Mouse (Mus musculus) hindbrain, postnatal 0 days (tissue): ENCODE results near the gene Ptprm. TPM values are rescaled to one million over a fixed set of nuclear protein-coding genes. Genes with fewer than 3 reads are reported as not detected.

ENCODE experiments used
- ATAC-seq: fragments of 200-750 bp; cut with Nextera tagmentation; 2 replicates; pipeline ENCODE4 v1.8.0; 2017; ENCODE audit warnings: mild to moderate bottlenecking, moderate TSS enrichment, moderate library complexity
- DNase-seq: peaks from one replicate; pipeline ENCODE4 v3.0.0-alpha.2; 2015; ENCODE audit warnings: low spot score
- H3K27ac ChIP-seq: fragments of 300-500 bp; sonication (generic); 2 replicates; pipeline ENCODE4 v1.5.1; 2014; ENCODE audit warnings: mild to moderate bottlenecking
- H3K27me3 ChIP-seq: fragments of 300-500 bp; sonication (generic); 2 replicates; pipeline ENCODE4 v1.6.1; 2014; ENCODE audit warnings: low read length, mixed read lengths; ENCODE audit not compliant: insufficient read depth
- H3K36me3 ChIP-seq: fragments of 300-500 bp; sonication (generic); 2 replicates; pipeline ENCODE4 v1.6.1; 2014; ENCODE audit warnings: low read length, mixed read lengths; ENCODE audit not compliant: insufficient read depth
- H3K4me1 ChIP-seq: fragments of 300-500 bp; sonication (generic); 2 replicates; pipeline ENCODE4 v1.6.1; 2014; ENCODE audit warnings: antibody characterized with exemption, low read length, mixed read lengths; ENCODE audit not compliant: insufficient read depth
- H3K4me2 ChIP-seq: fragments of 300-500 bp; sonication (generic); 2 replicates; pipeline ENCODE4 v1.6.1; 2014; ENCODE audit warnings: low read depth, mild to moderate bottlenecking, low read length, moderate library complexity, mixed read lengths
- H3K4me3 ChIP-seq: fragments of 300-500 bp; sonication (generic); 2 replicates; pipeline ENCODE4 v1.5.1; 2014; ENCODE audit warnings: low read length
- H3K9ac ChIP-seq: fragments of 300-500 bp; sonication (generic); replicated peaks from 2 replicates; pipeline ENCODE4 v1.6.1; 2014; ENCODE audit warnings: mild to moderate bottlenecking, low read length, moderate library complexity, mixed read lengths
- H3K9me3 ChIP-seq: fragments of 300-500 bp; sonication (generic); 2 replicates; pipeline ENCODE4 v1.6.1; 2016; ENCODE audit warnings: low read length, mixed read lengths
- CTCF ChIP-seq: IDR thresholded peaks from 2 replicates; pipeline ENCODE4 v1.5.1; 2016; ENCODE audit warnings: antibody characterized with exemption, control low read depth, low read depth
- WGBS: fragments of 180-500 bp; shearing (Covaris S2); extraction: QIAGEN DNeasy Blood & Tissue Kit; methylation state at CpG from one replicate; pipeline ENCODE4 v1.1.7; 2014; 5-methylcytosine and 5-hydroxymethylcytosine counted together
- polyA plus RNA-seq: library from polyadenylated mRNA; unstranded; fragments of >200 nt; fragmentation: Nextera tagmentation; extraction: Ambion mirVana; gene quantifications from 2 replicates; pipeline ENCODE4 v1.2.1, GENCODE M21; 2015
- total RNA-seq: library from RNA; depleted of rRNA; stranded (reverse); fragments of >200 nt; gene quantifications from 2 replicates; pipeline ENCODE4 v1.2.3, GENCODE M21; 2014

Ptprm gene
- total and polyA plus RNA-seq, 2 experiments from 2014 or later = 19.3 to 52.4 TPM

GRCm38 (mm10) chr17:66683411-66683810, 670.8 kb downstream of the Ptprm start:
- TF ChIP-seq CTCF = no peak
- Histone ChIP-seq H3K27ac (no peak overlapping the region), H3K27me3 (no peaks in the 10 kb centered on the region), H3K4me2 (no peak overlapping the region), H3K9ac (no peak overlapping the region), H3K9me3 (no peaks in the 10 kb centered on the region), H3K4me3 (no peak overlapping the region), H3K4me1 (peaks cover 14% of the 10 kb centered on the region; the same call in 1 of the 2 replicates), H3K36me3 (no peaks in the 10 kb centered on the region)
- ATAC-seq = no peak
- 86% methylated on average over 8 of the region's 8 CpGs for WGBS
- DNase-seq = no peak

GRCm38 (mm10) chr17:66680662-66681061, 673.6 kb downstream of the Ptprm start:
- TF ChIP-seq CTCF = peak; percentile 90
- WGBS = 22% methylated on average over 4 of the region's 4 CpGs
- ATAC-seq = 0 out of 2 replicates have a peak, but pooled peaks have one; percentile 69

GRCm38 (mm10) chr17:66674667-66675066, 679.6 kb downstream of the Ptprm start:
- H3K27ac ChIP-seq = no peak overlapping the region
- TF ChIP-seq CTCF = no peak
- ATAC-seq = no peak
- DNase-seq = no peak
- WGBS = 58% methylated on average over 2 of the region's 2 CpGs
- no peak overlapping the region for H3K4me3 ChIP-seq
- no peaks in the 10 kb centered on the region for H3K4me1 ChIP-seq
- no peak overlapping the region for H3K4me2 ChIP-seq
- no peaks in the 10 kb centered on the region for H3K9me3 ChIP-seq
- H3K9ac ChIP-seq = no peak overlapping the region
- no peaks in the 10 kb centered on the region for H3K36me3 ChIP-seq
- H3K27me3 ChIP-seq = no peaks in the 10 kb centered on the region

More at GRCm38 (mm10) chr17:66680662-66681061, 673.6 kb downstream of the Ptprm start:
- peak; percentile 86 for DNase-seq
- Histone ChIP-seq H3K27ac (no peak overlapping the region), H3K4me3 (no peak overlapping the region), H3K4me2 (no peak overlapping the region), H3K9ac (no peak overlapping the region), H3K27me3 (no peaks in the 10 kb centered on the region), H3K4me1 (0 out of 2 replicates have a peak, but pooled peaks cover 6% of the 10 kb centered on the region), H3K9me3 (no peaks in the 10 kb centered on the region), H3K36me3 (no peaks in the 10 kb centered on the region)

GRCm38 (mm10) chr17:66671715-66672230, 682.5 kb downstream of the Ptprm start:
- H3K4me2 ChIP-seq = no peak overlapping the region
- no peak overlapping the region for H3K9ac ChIP-seq
- no peaks in the 10 kb centered on the region for H3K36me3 ChIP-seq
- DNase-seq (no peak), ATAC-seq (no peak)
- no peaks in the 10 kb centered on the region for H3K4me1 ChIP-seq
- no peak for TF ChIP-seq CTCF
- H3K9me3 ChIP-seq = no peaks in the 10 kb centered on the region
- no peaks in the 10 kb centered on the region for H3K27me3 ChIP-seq
- no peak overlapping the region for H3K4me3 ChIP-seq
- no peak overlapping the region for H3K27ac ChIP-seq
- 75% methylated on average over 16 of the region's 16 CpGs for WGBS

GRCm38 (mm10) chr17:66671287-66671686, 683.0 kb downstream of the Ptprm start:
- Histone ChIP-seq H3K9me3 (no peaks in the 10 kb centered on the region), H3K36me3 (no peaks in the 10 kb centered on the region), H3K4me1 (no peaks in the 10 kb centered on the region), H3K4me3 (no peak overlapping the region), H3K27ac (no peak overlapping the region), H3K27me3 (no peaks in the 10 kb centered on the region), H3K9ac (no peak overlapping the region), H3K4me2 (no peak overlapping the region)
- ATAC-seq (no peak), DNase-seq (no peak)
- 54% methylated on average over 8 of the region's 8 CpGs for WGBS
- TF ChIP-seq CTCF = no peak

GRCm38 (mm10) chr17:66665791-66666190, 688.5 kb downstream of the Ptprm start:
- TF ChIP-seq CTCF = no peak
- Histone ChIP-seq H3K27ac (no peak overlapping the region), H3K27me3 (no peaks in the 10 kb centered on the region), H3K9ac (no peak overlapping the region), H3K4me3 (no peak overlapping the region), H3K9me3 (no peaks in the 10 kb centered on the region), H3K4me2 (no peak overlapping the region), H3K36me3 (no peaks in the 10 kb centered on the region), H3K4me1 (no peaks in the 10 kb centered on the region)
- no peak for ATAC-seq
- 90% methylated on average over 3 of the region's 3 CpGs for WGBS
- no peak for DNase-seq

GRCm38 (mm10) chr17:66665201-66665756, 689.0 kb downstream of the Ptprm start:
- TF ChIP-seq CTCF = no peak
- Histone ChIP-seq H3K4me3 (no peak overlapping the region), H3K4me2 (no peak overlapping the region), H3K9ac (no peak overlapping the region), H3K27ac (no peak overlapping the region), H3K36me3 (no peaks in the 10 kb centered on the region), H3K4me1 (no peaks in the 10 kb centered on the region), H3K27me3 (no peaks in the 10 kb centered on the region), H3K9me3 (no peaks in the 10 kb centered on the region)
- DNase-seq = no peak
- no peak for ATAC-seq
- WGBS = 87% methylated on average over 3 of the region's 3 CpGs
